Mouse (Mus musculus) cerebellum, postnatal 36 days (tissue): ENCODE results near the gene Polm.
A peak's percentile ranks its signal among the peaks of the same experiment; 100 is the strongest.

Source experiments
- DNase-seq, 2 experiments: peaks; one replicate each; pipeline ENCODE4 v3.0.0; 2021 to 2022; ENCODE audit warnings: mixed read lengths in 2 of 2

The Polm gene

DNA sequence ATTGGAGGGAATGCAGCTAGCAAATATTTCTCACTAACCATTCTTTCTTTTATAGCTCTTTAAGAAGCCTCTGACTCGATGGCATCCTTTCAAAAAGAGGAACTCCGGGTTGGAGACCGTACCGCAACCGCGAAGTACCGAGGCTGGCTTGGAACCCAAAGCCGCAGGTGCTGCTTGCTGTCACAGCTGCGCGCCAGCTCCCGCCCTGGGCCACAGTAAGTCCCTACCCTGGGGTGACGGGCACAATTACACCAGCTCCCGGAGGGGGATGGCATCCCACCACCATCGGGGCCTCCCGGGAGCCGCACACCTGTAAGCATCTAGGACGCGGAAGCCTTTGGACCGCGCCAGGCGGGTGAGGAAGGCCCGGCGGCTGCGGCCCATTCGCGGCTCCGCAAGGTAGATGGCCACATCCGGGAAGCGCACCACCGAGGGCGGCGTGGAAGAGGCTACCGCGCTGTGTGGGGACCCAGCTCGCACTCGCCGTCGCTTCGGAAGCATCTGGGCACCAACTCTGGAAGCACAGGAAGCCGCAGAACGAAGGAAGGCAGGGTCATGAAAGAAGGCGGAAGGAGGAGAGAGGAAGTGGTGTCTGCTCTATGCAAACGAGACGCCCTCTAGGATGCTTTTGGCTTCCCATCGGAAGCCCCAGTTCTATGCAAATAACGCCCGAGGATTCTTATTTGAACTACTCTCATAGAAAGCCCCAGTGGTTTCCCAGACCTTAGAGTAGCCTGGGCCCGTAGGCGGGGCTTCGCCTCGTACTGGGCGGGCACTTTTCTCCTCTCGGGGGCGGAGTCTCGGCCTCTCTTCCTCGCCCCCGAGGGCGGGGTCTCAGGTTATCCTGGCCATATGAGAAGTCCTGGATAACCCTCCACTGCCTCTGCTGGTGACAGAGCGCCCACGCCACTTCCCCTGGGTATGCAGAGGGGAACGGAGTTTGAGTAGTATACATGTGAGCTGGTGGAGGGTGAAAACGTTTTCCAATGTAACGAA, at the start of gene Polm:
Polm (minus strand) TSS at position 766 of the 996 bp plus-strand sequence.
- DNase-seq = peak; percentile 89 to 93

DNA sequence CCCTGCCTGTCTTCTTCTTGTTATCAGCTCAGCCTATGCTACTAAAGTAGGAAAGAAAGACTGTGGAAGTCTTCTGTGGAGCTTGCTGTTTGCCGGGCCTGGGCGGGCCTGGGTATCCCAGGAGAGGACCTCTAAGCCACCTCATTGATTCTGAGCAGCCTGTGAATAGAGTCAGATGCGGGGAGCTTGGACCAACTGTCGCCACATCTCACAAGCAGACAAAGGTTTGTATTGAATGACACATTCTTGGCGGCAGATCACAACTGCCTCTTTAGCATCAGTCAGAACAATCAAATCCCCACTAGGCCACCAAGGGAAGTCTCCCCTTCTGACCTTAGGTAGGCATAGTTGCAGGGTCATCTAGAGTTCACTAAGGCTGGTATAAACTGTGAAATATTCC, 49.4 kb upstream of the Polm start:
- no peak for DNase-seq

DNA sequence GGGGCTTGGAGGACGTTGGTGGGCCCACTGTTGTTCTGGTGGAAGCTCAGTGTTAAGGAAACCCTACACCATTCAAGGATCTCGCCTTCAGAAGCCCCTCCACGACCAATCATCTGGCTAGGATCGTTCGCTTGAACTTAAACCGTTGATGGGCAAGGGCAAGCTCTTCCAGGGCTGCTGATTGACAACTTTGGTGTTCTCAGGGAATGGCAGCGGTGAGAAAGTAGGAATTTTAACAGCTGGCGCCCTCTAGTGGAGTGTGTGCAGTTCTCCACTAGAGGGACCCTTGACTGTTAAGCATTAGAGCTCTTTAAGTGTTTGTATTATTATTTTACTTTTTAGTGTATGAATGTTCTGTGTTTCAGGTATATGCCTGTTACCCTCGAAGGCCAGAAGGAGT, 48.4 kb upstream of the Polm start:
- DNase-seq = peak; percentile 57 to 70

- no peak for DNase-seq
Observed at GRCm38 (mm10) chr11:5882518-5882917, 44.7 kb upstream of the Polm start.

DNA sequence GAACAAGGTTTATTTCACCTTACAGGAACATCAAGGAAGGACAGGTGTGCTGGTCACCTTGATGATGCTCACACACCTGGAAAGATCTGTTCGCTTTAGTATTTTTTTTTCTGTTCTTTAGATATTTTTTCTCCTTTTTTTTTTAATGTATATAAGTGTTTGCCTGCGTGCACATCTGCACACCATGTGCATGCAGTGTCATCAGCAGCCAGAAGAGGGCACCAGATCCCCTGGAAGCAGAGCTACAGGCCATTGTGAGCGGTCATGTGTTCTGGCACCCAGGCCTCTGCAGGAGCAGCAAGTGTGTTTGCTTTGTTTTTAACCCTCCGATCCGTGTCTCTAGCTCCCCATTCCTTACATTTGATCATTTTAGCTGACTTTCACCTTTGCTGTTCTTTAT, 42.1 kb upstream of the Polm start:
- peak; percentile 73 to 74 for DNase-seq

GRCm38 (mm10) chr11:5878661-5879060, 40.8 kb upstream of the Polm start:
- no peak for DNase-seq

GRCm38 (mm10) chr11:5877921-5878526, 40.2 kb upstream of the Polm start, which contains the start of gene Pold2:
TSS of gene Pold2 (minus strand) at chr11:5878292.
- DNase-seq = peak; percentile 96 to 97

DNA sequence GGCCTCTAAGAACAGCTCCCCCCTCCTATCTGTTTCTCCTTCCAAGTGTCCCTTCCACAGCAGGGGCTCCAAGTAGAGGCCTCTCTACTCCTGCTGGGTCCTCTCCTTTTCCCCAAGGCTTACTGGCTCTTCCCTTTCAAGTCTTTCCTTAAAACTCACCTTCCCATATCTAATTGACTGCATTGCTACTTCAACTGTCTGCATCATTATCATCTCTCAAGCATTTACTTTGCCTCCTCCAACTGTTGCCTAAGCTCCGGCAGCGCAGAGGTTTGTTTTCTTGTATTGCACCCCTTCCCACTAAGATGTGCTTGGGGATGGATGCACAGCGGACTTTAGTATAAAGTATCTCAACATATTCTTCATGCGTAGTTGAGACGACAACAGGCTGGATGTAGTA, 39.6 kb upstream of the Polm start:
- no peak for DNase-seq

- no peak for DNase-seq
Observed at GRCm38 (mm10) chr11:5873192-5873591, 35.4 kb upstream of the Polm start.

- DNase-seq = no peak
Observed at GRCm38 (mm10) chr11:5872707-5873106, 34.9 kb upstream of the Polm start.

- no peak for DNase-seq
Observed at GRCm38 (mm10) chr11:5870069-5870468, 32.3 kb upstream of the Polm start.

DNA sequence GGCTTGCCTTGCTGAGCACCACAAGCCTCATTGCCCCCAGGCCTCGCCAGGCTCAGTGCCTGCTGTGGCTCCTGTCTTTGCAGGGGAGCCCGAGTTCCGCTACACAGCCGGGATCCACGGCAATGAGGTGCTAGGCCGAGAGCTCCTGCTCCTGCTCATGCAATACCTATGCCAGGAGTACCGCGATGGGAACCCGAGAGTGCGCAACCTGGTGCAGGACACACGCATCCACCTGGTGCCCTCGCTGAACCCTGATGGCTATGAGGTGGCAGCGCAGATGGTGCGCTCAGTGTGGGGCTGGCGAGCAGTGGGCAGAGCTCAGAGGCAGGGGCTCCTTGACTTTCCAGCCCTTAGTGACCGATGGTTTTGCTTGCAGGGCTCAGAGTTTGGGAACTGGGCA, 31.5 kb upstream of the Polm start:
- DNase-seq = peak; percentile 38 to 45

DNA sequence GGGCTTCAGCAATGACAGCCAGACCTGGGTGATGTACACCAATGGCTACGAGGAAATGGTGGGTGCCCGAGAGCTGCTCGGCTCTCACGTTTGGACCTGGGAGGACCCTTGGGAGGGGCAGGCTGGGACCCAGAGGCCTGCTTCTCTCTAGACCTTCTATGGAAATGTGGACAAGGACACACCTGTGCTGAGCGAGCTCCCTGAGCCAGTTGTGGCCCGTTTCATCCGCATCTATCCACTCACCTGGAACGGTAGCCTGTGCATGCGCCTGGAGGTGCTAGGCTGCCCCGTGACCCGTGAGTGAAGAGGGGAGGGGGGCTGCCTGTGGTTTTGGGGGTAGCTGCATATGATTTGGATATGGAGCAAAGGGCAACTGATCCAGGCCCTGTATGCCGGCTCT, 30.5 kb upstream of the Polm start:
- no peak for DNase-seq

DNA sequence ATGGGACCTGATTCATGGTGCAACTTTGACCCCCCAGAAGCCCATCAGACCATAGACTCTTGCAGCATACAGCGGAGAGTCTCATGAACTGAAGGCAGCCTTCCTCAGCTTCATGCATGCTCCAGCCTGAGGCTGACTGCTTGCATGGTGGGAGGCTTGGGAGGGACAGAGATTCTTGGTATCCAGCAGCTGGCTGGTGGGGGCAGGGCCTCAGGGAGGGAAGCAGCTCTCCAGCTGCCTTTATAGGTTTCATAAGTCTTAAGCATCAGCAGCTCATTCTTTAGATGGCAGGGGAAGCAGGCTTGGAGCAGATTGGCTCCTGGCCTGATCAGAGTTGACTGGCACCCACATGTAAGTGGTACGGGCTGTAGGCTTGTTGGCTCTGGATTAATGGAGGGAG, 29.4 kb upstream of the Polm start:
- DNase-seq = no peak

- no peak for DNase-seq
Observed at GRCm38 (mm10) chr11:5862394-5863105, 24.7 kb upstream of the Polm start.

GRCm38 (mm10) chr11:5861678-5862393, 24.0 kb upstream of the Polm start, which contains the start of gene Aebp1:
TSS of gene Aebp1 (plus strand) at chr11:5861947.
- DNase-seq = no peak

DNA sequence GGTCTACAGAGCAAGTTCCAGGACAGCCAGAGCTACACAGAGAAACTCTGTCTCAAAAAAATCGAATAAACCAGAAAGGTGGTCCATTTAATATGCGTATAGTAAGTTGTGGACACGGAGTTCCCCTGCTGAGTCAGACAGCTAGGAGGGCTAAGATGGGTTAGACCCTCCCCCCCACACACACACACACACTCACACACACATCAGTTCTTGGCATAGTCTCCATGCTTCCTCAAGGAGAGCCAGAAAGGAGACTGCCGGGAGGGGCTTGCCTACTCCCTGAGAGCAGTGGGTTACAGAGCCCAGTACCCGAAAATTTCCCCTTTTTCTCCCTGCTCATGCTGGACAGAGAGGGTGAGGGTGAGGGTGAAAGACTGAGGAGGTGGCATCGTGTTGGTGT, 22.8 kb upstream of the Polm start:
- DNase-seq = no peak

DNA sequence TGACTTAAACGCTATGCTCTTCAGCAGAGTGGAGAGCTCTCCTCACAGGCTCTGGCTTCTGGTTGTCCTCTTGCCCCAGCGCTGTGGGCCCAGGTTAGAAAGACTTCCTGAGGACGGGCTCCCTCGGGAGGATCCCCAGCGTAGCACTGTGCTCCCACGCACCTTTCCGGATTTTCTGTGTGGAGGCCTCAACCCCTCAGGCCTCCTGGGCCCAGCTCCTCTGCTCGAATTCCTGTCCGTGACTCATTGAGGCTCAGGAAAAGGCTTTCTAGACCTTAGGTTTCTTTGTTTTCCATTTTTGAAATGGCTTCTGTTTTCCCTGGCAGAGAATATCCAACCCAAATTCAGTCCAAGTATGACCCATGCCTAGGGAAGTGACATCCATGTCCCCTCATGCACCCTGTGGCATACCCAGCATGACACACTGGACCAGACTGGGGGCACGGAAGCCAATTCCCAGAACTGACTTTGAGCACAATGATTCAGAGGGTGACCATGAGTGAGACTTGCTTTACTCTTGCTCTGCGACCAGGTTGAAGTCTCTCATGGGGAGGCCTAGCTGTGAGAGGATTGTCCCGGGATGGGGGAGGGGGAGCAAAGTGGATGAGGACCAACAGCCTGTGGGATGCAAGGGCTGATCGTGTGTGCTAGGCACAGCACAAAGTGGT, 22.2 kb upstream of the Polm start:
- DNase-seq = no peak

GRCm38 (mm10) chr11:5858723-5859122, 20.9 kb upstream of the Polm start:
- no peak for DNase-seq

GRCm38 (mm10) chr11:5856479-5857130, 18.8 kb upstream of the Polm start:
- DNase-seq = no peak

GRCm38 (mm10) chr11:5855902-5856301, 18.1 kb upstream of the Polm start:
- no peak for DNase-seq

DNA sequence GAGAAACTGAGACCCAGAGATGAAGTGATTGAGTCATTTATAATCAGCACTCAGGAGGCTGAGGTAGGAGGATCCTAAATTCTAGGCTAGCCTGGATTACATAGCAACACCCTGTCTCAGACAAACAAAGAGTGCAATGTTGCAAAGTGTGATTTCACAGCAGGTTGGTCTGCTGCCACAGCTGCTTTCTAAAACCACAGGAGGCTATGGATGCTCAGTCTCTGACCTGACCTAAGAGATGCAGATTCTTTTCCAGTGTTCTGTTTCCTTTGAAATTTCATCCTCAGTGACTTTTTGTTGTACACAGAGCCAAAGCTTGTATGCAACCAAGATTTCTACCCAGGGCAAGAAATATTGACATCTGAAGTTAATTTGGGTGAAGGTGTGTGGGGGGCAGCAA, 17.7 kb upstream of the Polm start:
- no peak for DNase-seq
